Mouse (Mus musculus) T-helper 1 cell (primary cell): ENCODE data around the gene Rab12.
"Not testable (repeated sequence)": the region's sequence is repeated elsewhere in the genome, so short reads cannot be mapped to it uniquely, and the experiment has no call there.

ENCODE experiments used
- in situ Hi-C: fragments of 300-600 bp; cut with MboI, MseI; formaldehyde crosslinking; loops from one replicate; pipeline ENCODE4 v1.15.1; 2025; ENCODE audit warnings: high pct_unique_total_duplicates

The Rab12 gene

GRCm38 (mm10) chr17:66519554-66520553, at the start of gene Rab12:
Gene Rab12, minus strand, starts transcription at chr17:66519729.
- in situ Hi-C loops, result no loop called here

- in situ Hi-C loops, result no loop called here
Measured at GRCm38 (mm10) chr17:66564213-66564612, 44.7 kb upstream of the Rab12 start.

GRCm38 (mm10) chr17:66563551-66563950, 44.0 kb upstream of the Rab12 start:
- in situ Hi-C loops, result no loop called here

- in situ Hi-C loops, result no loop called here
Measured at GRCm38 (mm10) chr17:66561380-66561779, 41.9 kb upstream of the Rab12 start.

GRCm38 (mm10) chr17:66558404-66559317, 39.1 kb upstream of the Rab12 start:
- in situ Hi-C loops, result no loop called here

GRCm38 (mm10) chr17:66552690-66553089, 33.2 kb upstream of the Rab12 start:
- in situ Hi-C loops, result no loop called here

GRCm38 (mm10) chr17:66550486-66550885, 31.0 kb upstream of the Rab12 start:
- in situ Hi-C loops, result no loop called here

GRCm38 (mm10) chr17:66532285-66532684, 12.8 kb upstream of the Rab12 start:
- in situ Hi-C loops, result no loop called here

GRCm38 (mm10) chr17:66523396-66523795, 3.9 kb upstream of the Rab12 start:
- in situ Hi-C loops, result no loop called here

GRCm38 (mm10) chr17:66522631-66523030, 3.1 kb upstream of the Rab12 start:
- in situ Hi-C loops, result not testable (repeated sequence)

- in situ Hi-C loops, result no loop called here
Measured at GRCm38 (mm10) chr17:66518877-66519553, 514 bp downstream of the Rab12 start.

- in situ Hi-C loops, result no loop called here
Measured at GRCm38 (mm10) chr17:66516953-66517352, 2.6 kb downstream of the Rab12 start.

- in situ Hi-C loops, result no loop called here
Measured at GRCm38 (mm10) chr17:66514288-66514995, 5.1 kb downstream of the Rab12 start.

- in situ Hi-C loops, result no loop called here
Measured at GRCm38 (mm10) chr17:66512202-66512956, 7.2 kb downstream of the Rab12 start.

- in situ Hi-C loops, result no loop called here
Measured at GRCm38 (mm10) chr17:66510221-66510683, 9.3 kb downstream of the Rab12 start.

GRCm38 (mm10) chr17:66507049-66507954, 12.2 kb downstream of the Rab12 start:
- in situ Hi-C loops, result loop anchor here (10.0 kb wide), 1 partner anchor 363 kb away; no protein-coding TSS in a partner anchor

- in situ Hi-C loops, result loop anchor here (10.0 kb wide), 1 partner anchor 360 kb away; no protein-coding TSS in a partner anchor
Measured at GRCm38 (mm10) chr17:66504964-66505363, 14.6 kb downstream of the Rab12 start.

GRCm38 (mm10) chr17:66504248-66504647, 15.3 kb downstream of the Rab12 start:
- in situ Hi-C loops, result loop anchor here (10.0 kb wide), 1 partner anchor 359 kb away; no protein-coding TSS in a partner anchor

- in situ Hi-C loops, result loop anchor here (10.0 kb wide), 1 partner anchor 359 kb away; no protein-coding TSS in a partner anchor
Measured at GRCm38 (mm10) chr17:66503466-66503865, 16.1 kb downstream of the Rab12 start.
